Mouse (Mus musculus) C2C12 (cell line): ENCODE measurements around the gene Shank1.

Experiments
- CTCF ChIP-seq: IDR thresholded peaks from one replicate; pipeline ENCODE4 v1.5.1; 2011; ENCODE audit not compliant: control insufficient read depth, insufficient read depth, insufficient read length
- FOSL1 ChIP-seq: IDR thresholded peaks from one replicate; pipeline ENCODE4 v1.8.0; 2011; ENCODE audit warnings: mild to moderate bottlenecking, low read length; ENCODE audit not compliant: poor library complexity, insufficient read depth, severe bottlenecking
- MAX ChIP-seq: IDR thresholded peaks from one replicate; pipeline ENCODE4 v1.6.1; 2011; ENCODE audit warnings: mild to moderate bottlenecking, control low read depth
- MYOG ChIP-seq: IDR thresholded peaks from one replicate; pipeline ENCODE4 v1.6.1; 2011; ENCODE audit not compliant: control insufficient read depth, insufficient read length; ENCODE audit errors: extremely low read depth
- USF1 ChIP-seq: IDR thresholded peaks from one replicate; pipeline ENCODE4 v1.6.1; 2011; ENCODE audit warnings: low read depth, mild to moderate bottlenecking, control low read depth, moderate library complexity

DNA sequence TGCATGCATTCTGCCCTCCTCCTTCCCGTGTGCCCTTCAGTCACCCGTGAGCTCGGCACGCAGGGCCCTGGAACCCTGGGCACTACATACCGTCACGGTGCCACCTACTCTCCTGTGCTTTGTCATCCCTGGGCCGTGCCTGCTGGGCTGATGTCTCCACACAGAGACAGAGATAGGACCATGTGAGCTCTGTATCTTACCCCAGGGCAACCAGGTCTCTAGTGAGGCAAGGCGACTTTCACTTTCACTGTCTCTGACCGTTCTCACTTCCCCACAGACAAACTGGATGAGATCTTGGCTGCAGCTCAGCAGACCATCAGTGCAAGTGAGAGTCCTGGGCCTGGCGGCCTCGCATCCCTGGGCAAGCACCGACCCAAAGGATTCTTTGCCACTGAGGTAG is 34.6 kb downstream of the Shank1 start:
- TF ChIP-seq CTCF (no peak), MAX (no peak), FOSL1 (no peak), MYOG (no peak), USF1 (no peak)
